Mouse (Mus musculus) E14TG2a.4 (cell line): ENCODE data around the gene Metap1d.

Experiments
- H3K27me3 ChIP-seq: 2 replicates; pipeline ENCODE4 v1.6.1; 2014; ENCODE audit warnings: low read length, control low read depth; ENCODE audit not compliant: insufficient read depth
- H3K36me3 ChIP-seq: 2 replicates; pipeline ENCODE4 v1.6.1; 2014; ENCODE audit warnings: low read length, control low read depth; ENCODE audit not compliant: insufficient read depth
- H3K4me1 ChIP-seq: replicated peaks from 2 replicates; pipeline ENCODE4 v1.6.1; 2014; ENCODE audit warnings: low read depth, low read length, control low read depth
- H3K4me3 ChIP-seq: replicated peaks from 2 replicates; pipeline ENCODE4 v1.5.1; 2014; ENCODE audit warnings: mild to moderate bottlenecking, low read length
- H3K9me3 ChIP-seq: 2 replicates; pipeline ENCODE4 v1.6.1; 2014; ENCODE audit warnings: low read length, control low read depth
- CTCF ChIP-seq: conservative IDR thresholded peaks from 2 replicates; pipeline ENCODE4 v1.5.1; 2014; ENCODE audit warnings: low read length
- NANOG ChIP-seq: IDR thresholded peaks from 2 replicates; pipeline ENCODE4 v1.6.1; 2014; ENCODE audit warnings: borderline replicate concordance, low read length, mixed read lengths
- POU5F1 ChIP-seq: IDR thresholded peaks from 2 replicates; pipeline ENCODE4 v1.6.1; 2014; ENCODE audit warnings: low read length, borderline replicate concordance

Gene Metap1d

DNA sequence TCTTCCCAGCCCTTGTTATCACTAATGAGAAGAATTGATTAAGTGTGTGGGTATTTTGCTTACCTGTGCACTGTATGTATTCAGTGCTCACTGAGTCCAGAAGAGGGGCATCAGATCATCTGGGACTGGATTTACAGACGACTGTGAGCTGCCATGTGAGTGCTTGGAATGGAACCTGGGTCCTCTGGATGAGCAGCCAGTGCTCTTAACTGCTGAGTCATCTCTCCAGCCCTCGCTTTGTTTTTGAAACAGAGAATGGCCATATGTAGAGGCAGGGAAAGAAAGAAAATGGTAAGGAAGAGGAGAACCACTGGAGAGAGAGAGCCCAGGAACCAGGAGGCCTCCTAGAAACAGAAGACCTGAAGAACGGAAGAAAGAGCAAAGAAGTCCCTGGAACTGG, 9.5 kb downstream of the Metap1d start:
- Histone ChIP-seq H3K36me3 (peaks cover 15% of the 10 kb centered on the region), H3K9me3 (no peaks in the 10 kb centered on the region), H3K27me3 (peaks cover 2% of the 10 kb centered on the region; the same call in 1 of the 2 replicates), H3K4me1 (peaks cover 31% of the 10 kb centered on the region), H3K4me3 (no peak overlapping the region)
- TF ChIP-seq POU5F1 (no peak), NANOG (no peak), CTCF (no peak)

DNA sequence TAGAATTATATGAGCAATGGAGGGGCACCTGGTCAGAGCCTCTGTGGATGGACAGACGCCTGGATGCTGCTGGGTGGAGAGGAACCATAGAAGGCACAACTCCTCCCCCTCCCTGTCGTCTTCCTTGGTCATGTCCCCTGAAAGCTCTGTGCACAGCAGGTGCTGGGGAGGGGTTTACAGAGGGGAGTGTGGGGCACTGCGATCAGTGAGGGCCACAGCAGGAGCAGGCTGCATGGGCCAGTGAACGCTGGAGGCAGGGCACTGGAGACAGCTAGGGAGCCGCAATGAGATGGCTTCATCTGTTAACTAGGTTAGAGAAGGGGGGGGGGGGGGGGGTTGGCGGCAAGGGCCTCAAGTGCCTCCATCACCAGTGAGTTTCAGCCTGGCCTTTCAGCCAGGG, 13.0 kb downstream of the Metap1d start:
- H3K4me1 ChIP-seq, result peaks cover 21% of the 10 kb centered on the region
- H3K9me3 ChIP-seq, result no peaks in the 10 kb centered on the region
- no peak for TF ChIP-seq POU5F1
- no peak for TF ChIP-seq CTCF
- no peak for TF ChIP-seq NANOG
- H3K4me3 ChIP-seq, result no peak overlapping the region
- no peaks in the 10 kb centered on the region for H3K27me3 ChIP-seq
- peaks cover 15% of the 10 kb centered on the region for H3K36me3 ChIP-seq

DNA sequence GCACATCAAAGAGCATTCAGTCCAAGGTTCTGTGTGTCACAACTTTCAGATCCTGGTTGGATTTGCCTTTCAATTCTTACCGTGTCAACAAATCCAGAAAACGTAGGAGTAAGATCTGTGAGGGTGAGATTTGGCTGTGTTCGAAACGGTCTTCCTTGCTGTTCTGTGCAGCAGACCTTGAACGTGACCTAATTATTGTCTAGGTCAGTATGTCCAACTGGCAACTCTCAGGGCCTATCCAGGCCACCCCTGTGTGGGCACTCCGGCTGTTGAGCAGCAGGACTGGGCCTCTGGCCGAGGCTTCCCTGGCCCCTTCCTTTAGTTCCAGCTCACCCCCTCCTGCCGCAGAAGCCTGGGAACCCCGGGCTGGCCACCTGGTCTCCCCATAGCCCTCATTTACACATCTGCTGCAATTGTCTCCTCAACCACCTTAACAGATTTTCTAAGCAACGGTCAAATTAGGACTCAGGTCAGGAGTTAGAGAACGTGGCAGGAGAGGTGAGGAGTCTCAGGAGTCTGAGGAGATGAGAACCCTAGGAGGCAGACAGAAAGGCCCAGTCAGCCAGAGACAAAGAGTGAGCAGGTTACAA, 13.9 kb downstream of the Metap1d start:
- Histone ChIP-seq H3K36me3 (peaks cover 15% of the 10 kb centered on the region), H3K4me1 (peaks cover 14% of the 10 kb centered on the region), H3K27me3 (no peaks in the 10 kb centered on the region), H3K9me3 (no peaks in the 10 kb centered on the region), H3K4me3 (no peak overlapping the region)
- TF ChIP-seq POU5F1, result no peak
- no peak for TF ChIP-seq NANOG

DNA sequence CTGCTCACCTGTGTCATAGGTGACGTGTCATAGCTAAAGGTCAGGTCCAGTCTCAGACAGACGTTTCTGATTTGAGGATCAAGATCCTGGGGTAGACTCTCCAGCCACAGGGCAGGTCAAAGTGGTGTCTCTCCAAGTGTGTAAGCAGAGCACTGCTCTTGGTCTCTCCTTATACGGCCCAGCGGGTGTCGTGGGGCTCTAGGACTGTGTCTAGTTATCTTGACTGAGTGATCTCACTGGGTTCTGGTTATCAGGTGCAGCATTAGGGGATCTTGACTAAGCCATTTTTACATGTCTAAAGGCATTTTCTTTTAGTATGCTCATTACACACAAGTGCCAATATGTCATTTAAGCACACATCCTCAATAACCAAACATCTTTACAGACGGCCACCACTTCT, 18.0 kb downstream of the Metap1d start:
- Histone ChIP-seq H3K4me1 (peaks cover 11% of the 10 kb centered on the region), H3K27me3 (no peaks in the 10 kb centered on the region), H3K4me3 (no peak overlapping the region), H3K9me3 (no peaks in the 10 kb centered on the region), H3K36me3 (peaks cover 8% of the 10 kb centered on the region; the same call in 1 of the 2 replicates)
- no peak for TF ChIP-seq NANOG
- TF ChIP-seq POU5F1, result no peak
- no peak for TF ChIP-seq CTCF

DNA sequence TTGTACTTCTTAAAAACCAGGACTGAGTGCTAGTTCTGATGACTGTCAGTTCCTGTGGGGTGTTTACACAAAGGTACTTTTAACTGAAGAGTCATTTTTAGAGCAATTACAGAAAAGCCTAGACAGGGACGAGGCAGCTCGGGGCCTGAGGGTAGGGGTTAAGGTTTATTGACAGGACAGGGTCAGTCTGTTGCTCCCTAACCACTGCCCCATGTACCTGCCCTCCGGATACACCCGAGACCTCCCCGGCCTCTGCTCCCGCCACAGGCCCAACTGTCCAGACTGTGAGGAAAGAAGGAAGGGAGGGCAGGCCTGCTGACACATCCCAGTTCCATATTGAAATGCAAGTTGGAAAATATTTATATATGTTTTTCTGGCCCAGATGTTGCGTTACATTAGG, 20.8 kb downstream of the Metap1d start:
- Histone ChIP-seq H3K4me3 (no peak overlapping the region), H3K9me3 (no peaks in the 10 kb centered on the region), H3K4me1 (peaks cover 9% of the 10 kb centered on the region), H3K36me3 (0 out of 2 replicates have a peak, but pooled peaks cover 3% of the 10 kb centered on the region), H3K27me3 (no peaks in the 10 kb centered on the region)
- no peak for TF ChIP-seq NANOG
- no peak for TF ChIP-seq CTCF
- no peak for TF ChIP-seq POU5F1

DNA sequence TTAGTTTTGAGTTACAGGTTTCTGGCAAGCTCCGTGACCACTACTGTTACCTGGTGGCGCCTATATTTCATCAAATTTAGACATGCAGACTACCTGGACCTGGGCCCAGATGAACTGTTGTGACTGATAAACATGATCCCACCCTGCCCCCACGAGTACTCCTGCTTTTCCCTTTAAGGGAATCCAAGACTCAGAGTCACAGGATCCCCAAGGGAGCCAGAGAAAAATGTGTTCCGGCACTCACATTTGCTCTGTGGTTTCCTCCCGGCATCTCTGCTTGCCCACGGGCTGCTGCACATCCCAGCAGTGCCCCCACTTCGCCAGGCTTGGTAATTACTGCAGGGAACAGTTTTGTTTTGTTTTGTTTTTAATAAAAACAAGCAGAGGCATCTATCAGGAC, 21.3 kb downstream of the Metap1d start:
- TF ChIP-seq NANOG, result no peak
- H3K27me3 ChIP-seq, result no peaks in the 10 kb centered on the region
- no peak overlapping the region for H3K4me3 ChIP-seq
- H3K9me3 ChIP-seq, result no peaks in the 10 kb centered on the region
- H3K36me3 ChIP-seq, result 0 out of 2 replicates have a peak, but pooled peaks cover 3% of the 10 kb centered on the region
- H3K4me1 ChIP-seq, result peaks cover 9% of the 10 kb centered on the region

DNA sequence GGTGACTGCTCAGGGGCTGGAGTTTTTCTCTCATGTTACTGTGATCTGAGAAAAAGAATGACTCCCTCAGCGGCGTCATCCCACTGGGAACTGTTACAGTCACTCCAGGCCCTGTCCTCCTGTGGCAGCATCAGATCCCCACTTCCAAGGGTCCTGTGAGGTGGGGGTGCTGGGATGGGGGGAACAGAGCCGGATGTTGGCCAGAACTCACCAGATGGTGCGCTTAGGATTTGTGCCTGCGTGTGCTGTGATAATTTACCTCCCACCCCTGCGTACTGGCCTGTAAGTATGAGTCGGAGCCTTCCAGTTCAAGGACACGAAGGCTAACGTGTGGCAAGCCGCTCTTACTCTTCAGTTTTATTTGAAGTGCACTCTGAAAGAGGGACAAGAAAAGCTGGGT, 22.2 kb downstream of the Metap1d start:
- Histone ChIP-seq H3K9me3 (no peaks in the 10 kb centered on the region), H3K4me3 (no peak overlapping the region), H3K4me1 (peaks cover 14% of the 10 kb centered on the region), H3K36me3 (0 out of 2 replicates have a peak, but pooled peaks cover 3% of the 10 kb centered on the region), H3K27me3 (no peaks in the 10 kb centered on the region)
- TF ChIP-seq CTCF, result no peak
- no peak for TF ChIP-seq POU5F1
- no peak for TF ChIP-seq NANOG

DNA sequence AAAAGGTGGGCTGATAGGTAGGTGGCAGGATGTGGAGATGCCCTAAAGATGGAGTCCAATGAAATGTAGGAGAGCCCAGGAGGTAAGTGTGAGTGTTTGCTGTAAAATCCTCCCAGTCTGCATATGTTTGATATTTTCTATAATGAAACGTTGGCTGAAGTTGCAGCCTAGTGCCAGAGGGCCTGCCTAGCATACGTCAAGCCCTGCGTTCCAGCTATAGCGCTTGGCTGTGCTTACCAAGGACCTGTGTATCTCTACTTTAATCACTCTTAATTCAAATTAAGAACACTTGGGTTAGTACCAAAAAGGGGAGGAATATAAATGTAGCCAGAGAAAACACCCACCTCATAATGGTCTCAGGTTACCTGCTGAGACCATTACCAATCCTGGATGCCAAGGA, 22.7 kb downstream of the Metap1d start:
- H3K4me3 ChIP-seq, result no peak overlapping the region
- 0 out of 2 replicates have a peak, but pooled peaks cover 3% of the 10 kb centered on the region for H3K36me3 ChIP-seq
- TF ChIP-seq CTCF (no peak), POU5F1 (no peak), NANOG (no peak)
- no peaks in the 10 kb centered on the region for H3K27me3 ChIP-seq
- no peaks in the 10 kb centered on the region for H3K9me3 ChIP-seq
- peaks cover 14% of the 10 kb centered on the region for H3K4me1 ChIP-seq

DNA sequence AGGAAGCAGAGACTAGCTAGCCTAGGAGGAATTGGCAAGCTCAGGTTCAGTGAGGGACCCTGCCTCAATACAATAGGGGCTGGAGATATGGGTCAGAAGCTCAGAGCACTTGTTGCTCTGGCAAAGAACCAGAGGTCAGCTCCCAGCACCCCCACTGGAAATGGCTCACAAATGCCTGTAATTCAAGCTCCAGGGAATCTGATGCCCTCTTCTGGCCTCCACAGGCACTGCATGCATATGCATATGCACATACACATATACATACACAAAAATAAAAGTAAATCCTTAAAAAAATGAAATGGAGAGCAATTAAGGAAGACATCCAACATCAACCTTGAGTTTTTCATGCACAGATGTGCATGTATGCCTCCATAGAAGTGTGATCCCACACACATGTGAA, 24.7 kb downstream of the Metap1d start:
- 0 out of 2 replicates have a peak, but pooled peaks cover 3% of the 10 kb centered on the region for H3K36me3 ChIP-seq
- TF ChIP-seq NANOG (no peak), CTCF (peak; percentile 73)
- H3K4me3 ChIP-seq, result no peak overlapping the region
- H3K4me1 ChIP-seq, result peaks cover 14% of the 10 kb centered on the region
- H3K27me3 ChIP-seq, result no peaks in the 10 kb centered on the region
- H3K9me3 ChIP-seq, result no peaks in the 10 kb centered on the region
